Mouse (Mus musculus): Measurements from ENCODE around the gene Mob3b.

Gene Mob3b

DNA sequence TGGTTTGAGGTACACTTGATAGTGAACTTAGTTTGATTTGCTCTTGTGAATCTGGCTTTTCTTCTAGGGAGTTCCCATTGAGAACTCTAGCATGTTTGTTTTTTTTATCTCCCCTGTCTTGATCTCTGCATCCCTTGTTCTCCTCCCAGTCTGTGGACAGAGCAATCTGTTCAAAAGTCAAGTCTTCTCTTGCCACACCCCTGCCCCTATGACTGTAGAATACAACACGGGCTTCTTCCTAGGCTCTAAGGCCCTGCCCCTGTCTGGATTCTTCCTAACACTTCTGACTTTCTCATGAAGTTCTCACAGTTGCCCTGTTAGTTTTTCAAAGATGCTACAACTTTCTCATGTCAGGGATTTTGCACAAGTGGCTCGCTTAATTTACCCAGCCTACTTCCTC, 102.9 kb downstream of the Mob3b start:
- DNase-seq: no peak

DNA sequence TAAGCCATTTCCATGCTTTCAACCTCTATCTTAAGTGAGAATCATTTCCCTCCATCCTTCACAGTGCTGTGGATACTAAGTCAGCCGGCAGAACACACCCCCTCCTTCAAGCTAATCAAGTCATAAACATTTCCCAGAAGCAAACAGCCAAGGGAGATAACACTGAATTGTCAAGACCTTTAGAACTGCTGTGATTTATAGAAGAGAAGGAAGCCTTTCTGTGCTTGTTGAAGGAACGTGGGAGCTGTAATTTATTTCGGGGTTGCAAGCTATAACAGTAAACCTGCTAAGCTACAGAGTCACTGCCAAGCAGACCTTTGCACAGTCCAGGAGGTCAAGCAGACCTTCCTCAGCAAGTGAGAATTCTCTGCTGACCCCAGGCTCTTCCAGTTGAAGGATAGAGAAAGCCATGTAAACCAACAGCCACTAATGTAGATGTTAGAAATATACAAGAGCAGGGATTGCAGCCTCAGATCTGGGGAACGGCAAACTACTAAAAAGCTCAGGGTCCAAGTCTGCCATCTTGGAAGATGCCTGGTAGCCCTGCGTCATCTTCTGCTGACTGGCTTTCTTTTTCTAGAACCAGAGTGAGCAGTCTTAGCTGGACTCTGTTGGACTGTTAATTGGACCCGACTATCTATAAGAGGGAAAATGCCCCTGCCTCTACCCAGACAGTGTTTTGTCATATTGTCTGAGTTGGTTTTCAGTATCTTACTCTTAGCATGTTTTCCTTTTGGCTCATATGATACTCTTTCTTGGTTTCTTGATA, 104.9 kb downstream of the Mob3b start:
- DNase-seq: no peak

DNA sequence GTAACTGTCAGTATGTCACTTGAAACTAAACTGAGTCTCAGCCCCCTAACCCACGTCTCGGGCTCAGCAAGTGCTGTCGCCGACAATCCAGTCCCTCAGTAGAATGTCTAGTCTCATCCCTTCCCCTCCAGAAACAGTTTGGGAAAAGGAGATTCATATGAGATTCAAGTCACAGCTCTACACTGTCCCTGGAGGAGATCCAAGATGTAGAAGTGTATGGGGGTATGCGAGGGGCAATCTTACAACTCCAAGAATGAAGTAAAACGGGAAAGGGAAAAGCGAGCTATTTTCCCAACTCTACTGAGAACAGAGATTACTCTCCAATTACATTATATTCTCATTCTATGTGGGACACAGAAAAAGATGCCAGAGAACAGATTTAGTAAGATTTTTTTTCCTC, 106.1 kb downstream of the Mob3b start:
- no peak for DNase-seq

DNA sequence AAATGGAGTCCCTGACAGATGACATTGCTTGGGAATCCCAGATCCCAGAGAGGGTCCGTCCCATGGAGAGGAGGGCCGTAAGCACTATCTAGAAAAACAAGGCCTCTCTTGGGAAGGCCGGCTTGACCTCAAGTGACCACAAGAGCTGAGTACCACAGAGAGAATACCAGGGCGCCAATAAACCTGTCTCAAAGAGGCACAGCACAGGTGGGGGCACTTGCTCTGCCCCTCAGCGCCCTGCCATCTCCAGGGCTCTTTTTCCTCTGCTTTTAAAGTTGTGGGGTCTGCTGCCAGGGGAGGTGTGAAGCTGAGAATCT, 107.6 kb downstream of the Mob3b start:
- DNase-seq: no peak

DNA sequence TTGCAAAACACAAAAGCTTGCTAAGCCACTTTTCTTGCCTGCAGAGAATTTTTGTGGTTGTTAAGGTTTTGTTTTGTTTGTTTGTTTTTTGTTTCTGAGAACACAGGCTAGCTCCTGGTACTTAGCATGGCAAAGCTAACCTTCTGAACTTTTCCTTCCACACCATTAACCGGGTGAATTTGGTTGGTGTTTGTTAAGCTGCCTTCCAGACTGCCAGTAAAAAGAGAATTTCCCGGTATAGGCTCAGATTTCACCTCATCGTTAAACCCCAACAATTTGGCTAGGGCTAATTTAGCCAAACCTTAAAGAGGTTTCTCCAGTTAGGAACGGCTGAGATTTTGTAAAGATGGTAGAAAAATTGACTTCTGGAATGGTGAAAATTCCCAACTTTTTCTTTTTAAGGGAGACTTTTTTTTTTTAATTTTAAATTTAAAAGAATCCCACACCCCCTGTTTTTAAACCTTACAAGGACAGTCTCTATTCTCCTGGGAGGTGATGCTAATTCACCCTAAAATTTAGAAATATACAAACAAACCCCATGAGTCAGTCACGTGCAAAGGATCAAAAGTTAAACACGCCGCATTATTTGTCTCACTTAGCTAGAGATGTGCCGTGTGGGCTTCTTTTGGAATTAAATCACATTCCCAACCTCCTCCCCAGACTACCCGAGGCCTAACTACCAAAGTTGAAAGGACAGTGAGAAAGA, 108.1 kb downstream of the Mob3b start:
- DNase-seq: no peak

DNA sequence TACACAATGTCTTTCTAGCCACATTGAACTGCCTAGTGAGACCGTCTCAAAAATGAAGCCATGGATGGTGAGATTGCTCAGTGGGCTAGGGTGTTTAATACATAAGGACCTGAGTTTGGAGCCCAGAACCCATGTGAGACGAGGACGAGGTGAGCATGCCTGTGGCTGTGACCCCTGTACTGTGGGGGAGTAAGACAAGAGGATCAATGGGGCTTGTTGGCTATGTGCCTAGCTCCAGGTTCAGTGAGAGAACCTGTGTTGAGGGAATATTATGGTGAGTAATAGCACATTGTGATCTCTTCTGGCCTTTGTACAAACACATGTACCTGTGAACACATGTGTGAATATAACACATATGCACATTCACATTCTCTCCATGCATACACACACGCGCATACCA, 116.4 kb downstream of the Mob3b start:
- DNase-seq: no peak

DNA sequence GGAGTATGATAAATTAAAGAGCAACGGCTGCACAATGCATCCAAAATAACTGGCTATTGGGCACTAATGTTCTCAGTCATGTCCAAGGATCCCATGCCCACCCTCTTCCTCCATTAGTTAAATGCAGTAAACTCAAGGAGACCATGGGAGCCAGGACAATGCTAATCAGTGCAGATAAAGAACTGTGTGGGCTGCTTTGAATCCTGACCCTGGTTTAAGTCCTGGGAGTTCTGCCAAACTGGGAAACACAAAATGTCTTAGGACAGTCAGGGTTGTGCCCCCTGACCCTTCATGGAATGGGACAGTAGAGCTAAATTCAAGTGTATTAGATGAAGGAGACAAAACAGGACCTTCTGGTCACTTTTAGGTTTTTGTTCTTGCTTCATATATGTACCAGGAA, 117.0 kb downstream of the Mob3b start:
- DNase-seq: peak; percentile 11

DNA sequence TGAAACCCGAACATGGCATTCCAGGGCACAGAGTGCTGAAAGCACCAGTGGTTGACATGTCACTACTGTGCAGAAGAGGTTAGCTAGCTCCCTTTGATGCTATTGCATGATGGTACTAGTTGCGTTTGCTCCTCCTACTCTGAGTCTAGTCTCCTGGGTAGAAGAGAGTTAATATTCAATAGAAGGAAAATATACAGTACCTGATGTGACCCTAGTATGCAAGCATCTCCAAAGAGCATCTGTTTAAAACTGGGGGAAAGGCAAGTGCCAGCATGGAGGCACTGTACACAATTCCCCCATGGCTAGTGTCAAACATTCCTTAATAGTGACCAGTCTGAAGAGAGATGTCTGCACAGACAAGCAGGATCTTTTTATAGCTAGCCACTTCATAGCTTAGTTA, 119.5 kb downstream of the Mob3b start:
- no peak for DNase-seq

DNA sequence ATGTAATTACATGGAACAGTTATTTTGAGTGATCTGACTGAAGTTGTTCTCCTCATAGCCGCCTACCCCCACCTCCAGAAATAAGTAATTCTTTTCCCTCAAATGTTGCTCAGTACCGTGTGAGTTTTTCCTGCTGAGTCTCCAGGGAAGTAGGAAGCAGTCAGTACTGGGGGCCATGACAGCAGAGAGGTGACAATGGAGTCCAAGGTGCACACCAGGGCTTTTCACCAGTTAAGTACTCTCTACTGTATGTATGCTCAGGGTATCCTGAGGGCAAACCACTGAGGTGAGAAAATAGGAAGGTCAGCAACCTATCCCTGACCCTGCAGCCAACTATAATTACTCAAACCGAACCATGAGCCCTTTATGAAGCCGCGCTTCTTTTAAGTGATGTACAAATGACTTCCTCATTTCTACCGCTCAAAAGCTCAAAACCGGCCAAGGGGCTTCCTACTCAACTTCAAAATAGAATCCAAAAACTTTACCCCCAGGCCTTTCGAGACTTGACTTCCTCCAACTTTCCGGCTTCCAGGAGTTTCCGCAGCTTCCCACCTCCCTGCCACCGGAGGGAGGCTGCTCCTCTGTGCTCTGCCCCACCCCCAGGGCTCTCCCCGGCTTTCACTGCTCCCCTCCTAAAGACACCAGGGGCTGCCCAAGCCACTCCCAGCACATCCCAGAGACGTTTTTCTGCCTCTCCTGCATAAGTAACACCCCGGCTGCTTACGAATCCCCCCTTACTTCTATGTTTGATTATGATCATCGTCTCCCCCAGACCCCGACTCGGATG, 122.6 kb downstream of the Mob3b start:
- DNase-seq: no peak

DNA sequence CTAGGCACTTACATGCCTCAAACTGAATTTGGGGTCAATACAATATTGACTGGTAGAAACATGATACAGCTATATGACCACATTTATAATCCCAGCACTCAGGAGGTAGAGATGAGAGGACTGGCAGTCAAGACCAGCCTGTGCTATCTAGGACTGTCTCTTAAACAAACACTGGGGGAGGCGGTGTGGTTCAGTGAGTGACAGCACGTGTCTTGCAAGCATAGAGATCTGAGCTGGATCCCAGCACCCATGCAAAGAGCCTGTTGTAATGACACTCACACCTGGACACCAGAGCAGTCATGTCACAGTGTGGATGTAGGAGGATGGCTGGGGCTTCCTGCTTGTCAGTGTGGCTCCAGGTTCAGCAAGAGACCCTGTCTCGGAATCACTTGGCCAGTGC, 124.5 kb downstream of the Mob3b start:
- no peak for DNase-seq

DNA sequence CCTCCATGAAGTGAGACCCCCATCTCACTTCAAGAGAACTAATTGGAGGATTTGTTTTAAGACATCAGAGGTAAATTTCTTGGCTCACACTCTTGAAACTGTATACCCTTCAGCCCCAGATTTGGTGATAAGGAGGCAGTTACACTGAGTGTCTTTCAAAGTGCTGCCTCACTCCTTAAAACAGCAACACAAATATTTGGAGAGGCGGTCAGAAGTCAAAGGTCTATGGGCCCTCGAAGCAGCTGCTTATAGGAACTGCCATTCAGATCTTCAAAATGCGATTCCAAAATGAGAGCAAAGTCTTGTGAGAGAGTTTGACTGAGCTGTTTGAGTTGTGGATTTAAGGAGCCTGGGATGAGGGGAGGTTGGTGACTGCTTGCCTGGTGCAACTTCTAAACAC, 125.7 kb downstream of the Mob3b start:
- no peak for DNase-seq

DNA sequence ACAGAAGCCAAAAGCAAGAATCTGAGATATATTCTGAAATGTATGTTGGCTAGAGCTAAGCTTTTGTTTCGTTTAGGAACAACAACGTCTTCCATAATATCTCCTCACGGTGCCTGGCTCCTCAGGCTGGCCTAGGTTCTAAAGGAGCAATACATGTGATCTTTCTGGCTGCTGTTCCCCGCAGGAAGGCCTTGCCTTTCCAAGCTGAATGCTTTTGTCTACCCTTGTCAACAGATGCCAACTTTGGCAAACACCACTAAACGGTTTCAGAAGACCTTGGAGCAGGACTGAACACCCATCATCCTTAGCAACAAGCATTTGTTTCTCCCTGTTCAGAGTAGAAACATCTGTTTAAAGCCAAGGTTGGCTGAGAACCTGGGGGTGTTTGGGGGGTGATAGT, 126.1 kb downstream of the Mob3b start:
- no peak for DNase-seq

DNA sequence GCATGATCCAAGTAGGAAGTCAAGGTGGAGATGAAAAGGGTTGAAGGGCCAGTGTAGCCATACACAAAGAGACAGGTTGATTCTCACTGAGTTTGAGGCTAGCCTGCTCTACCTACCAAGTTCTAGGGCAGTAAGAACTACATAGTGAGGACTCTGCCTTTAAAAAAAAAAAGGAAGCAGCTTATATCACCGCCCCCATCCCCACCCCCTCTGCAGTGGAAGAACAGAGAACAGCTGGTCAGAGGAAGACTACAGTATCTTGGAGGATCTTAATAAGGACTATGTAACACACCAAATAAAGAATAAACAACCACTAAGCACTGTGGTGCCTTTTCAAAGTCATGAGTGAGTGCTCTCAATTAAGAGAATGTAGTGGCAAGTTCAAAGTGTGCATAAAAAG, 138.9 kb downstream of the Mob3b start:
- DNase-seq: no peak

DNA sequence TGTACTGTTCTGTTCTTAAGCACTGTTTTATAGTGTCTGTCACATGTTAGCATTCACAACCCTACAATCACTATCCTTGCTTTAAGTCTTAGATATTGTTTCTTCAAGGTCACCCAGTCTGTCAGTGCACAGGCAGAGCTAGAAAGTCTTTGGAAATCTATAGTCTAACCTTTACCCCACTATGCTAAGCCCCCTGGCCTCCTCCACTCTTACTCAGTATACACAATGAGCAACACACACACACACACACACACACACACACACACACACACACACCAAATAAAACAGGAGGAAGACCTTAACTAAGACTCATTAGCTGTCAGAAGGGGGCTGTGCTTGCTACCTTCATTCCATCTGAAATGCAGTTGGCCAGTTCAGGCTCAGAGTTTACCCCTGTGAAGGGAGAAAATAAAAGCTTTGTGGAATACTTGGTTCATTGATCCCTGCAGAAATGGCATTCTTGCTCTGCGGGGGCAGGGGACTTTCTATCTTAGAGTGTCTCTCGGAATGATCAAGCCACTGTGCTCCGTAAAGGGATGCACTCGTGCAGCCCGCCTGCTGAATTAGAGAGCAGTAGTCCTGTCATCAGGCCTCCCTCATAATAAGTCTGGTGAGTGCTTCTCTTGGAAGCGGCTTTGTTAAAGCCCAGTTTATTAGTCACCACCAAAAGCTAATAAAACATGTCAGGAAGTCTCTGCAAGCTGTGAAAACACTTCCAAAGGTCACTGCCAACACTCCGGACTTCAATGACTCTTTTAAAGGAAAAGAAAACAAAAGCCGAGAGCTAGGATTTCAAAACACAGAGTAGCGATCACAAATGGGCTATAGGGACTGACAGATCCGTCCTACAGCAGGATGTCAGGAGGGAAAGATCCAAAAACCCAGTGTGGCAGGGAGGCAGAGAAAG, 144.6 kb downstream of the Mob3b start:
- no peak for DNase-seq

DNA sequence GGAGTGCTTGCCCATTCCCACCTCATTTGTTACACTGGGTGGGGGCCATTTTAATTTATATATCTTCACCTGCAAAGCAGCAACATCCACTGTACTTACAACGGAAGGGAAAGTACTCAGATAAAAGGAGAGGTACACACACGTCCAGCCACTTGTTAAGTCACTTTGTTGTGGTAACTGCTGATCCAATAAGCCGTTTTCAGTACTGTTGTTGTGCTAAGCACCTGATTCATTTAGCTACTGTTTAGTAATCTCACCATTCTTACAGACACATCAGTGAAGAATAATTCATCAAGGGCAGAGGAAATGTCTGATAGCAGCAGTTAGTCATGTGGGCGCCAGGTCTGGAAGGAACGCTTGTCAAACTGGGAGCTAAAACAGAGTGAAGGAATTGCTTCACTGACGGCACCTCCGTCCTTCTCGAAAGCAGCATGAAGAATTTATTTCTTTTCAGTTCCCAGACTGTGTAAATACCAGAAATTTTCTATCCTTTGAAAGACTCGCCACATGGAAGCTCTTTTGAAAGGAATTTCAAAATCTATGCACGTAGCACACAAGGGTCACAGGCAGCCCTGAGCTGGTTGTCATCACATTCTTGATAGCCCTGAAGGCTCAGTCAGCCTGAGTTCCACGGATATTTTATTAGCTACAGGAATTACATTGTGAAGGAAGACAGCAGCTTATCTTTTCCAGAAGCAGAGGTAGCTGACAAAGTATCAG, 150.6 kb downstream of the Mob3b start:
- no peak for DNase-seq

DNA sequence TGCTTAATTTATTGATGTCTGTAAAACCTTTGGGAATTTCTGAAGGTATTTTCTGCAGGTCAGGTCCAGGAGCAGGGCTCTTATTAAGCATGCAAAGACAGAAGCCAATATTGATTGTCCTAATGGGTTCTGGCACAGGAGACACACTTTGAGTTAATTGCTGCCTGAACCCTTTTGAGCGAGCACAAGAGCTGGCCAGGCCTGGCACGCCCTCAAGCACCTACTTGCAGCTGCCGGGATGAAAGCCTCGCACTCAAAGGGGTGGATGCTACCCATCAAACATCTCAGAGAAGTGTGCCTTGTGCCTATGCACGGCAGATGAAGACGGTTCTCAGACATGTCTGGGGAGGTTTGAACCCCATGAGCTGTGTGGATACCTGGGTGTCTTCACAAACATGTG, 151.2 kb downstream of the Mob3b start:
- DNase-seq: no peak

DNA sequence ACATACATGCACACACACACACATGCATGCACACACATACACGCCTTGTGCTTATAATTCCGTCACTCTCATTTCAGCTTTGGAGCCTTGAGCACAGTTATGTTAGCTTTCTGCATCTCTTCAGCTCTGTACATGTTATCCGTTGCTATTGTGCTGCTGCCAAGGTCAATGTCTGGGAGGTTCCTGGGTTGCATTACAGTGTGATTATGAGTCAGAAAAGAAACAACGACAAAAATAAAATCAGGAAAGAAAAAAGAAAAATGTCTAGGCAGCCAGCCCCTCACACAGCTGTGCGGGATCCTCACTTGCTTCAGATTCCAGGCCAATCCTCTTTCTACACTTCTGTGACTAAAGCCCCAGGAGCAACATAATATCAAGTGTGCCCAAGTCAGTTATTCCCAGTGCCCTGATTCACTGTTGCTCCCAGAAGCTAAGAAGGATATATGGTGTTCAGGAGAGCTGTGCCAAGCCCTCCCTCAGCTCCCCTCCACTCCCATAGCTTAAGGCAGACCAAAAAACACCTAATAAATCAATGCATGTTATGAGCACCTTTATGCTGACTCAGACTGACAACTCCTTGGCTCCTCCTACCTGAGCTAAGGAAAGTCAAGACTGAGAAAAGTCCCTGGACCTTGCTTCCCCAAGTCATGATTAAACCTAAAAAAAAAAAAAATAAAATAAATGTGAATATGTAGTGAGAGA, 152.1 kb downstream of the Mob3b start:
- no peak for DNase-seq

DNA sequence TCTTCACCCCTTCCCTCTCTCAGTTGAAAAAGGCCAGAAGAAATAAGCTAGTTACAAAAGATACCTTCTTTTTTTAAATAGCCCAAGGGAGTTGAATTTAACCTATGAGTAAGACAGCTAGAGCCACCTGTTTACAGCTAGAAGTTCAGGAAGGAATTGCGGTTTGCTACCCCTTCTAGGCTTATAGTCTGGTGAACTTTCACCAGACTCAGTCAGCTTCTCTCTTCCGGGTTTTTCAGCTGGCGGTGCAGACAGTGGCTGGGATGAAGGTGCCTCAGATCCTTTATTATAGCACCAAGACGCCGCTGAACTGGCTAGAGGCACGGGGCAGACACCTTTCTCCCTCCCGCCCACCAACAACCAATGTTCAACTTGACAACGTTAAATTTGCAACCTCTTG, 152.8 kb downstream of the Mob3b start:
- DNase-seq: no peak

DNA sequence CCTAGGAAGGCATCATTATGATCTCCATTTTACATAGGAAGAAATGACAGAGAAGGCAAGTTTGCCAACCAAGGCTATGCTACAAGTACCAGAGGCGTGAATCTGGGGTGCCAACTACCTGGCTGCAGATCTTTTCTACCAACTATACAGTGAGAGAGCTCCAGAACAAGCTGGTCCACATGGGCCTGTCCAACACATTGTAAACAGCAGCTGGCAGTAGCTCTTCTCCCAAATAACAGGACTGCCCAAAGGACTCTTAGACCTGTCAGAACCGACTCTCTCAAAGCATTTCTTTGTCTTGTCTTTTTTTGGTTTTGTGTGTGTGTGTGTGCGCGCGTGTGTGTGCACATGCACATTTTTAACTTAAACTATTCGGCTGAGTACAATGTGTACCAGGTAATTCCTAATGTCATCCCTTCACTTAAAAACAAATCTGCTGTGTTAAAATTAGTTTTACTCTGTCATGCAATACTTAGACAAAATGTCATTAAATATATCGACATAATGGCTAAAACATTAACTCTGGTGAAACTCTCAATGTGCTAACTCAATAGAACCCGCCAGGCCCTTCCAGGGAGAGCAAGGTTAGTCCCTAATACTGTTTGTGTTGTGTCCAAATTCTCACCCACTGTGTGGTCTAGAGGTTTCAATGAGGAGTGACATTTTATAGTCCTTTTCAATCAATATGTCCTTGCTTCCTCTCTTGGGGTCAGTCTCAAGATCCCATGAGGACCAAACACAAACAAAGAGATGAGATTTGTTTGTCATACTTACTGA, 153.5 kb downstream of the Mob3b start:
- no peak for DNase-seq

DNA sequence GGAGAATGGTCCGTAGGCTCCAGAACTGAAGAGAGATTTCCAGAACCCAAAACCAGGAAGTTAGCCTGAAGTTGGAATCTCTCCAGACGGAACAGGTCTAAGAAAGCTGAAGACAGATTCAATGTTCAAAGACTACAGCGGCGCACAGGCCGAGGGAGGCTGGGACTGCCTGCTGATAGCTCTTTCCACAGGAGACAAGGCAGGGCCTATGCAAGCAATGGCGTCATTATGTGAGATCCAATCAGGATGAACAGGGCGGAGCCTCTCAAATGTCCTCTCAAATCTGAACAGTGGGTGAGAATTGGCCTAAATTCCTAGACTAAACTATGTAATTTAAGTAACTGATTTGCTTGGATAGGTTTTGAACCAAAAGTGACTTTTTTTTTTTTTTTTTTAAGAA, 160.7 kb downstream of the Mob3b start:
- DNase-seq: no peak

DNA sequence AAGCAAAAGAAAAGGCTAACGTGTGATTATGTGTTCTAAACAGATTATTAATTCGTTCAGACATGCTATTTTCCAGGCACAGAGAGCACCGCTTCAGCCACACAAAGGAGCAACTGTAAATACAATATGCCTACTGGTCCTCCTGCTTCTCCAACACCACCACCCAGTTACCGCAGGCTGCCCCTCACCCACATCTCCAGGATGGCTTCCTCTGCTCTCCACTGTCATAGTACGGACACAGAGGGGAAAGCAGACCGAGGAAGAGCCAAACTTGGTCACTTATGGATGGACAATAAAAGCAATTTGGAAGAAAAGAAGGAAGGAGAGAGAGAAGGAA, 163.7 kb downstream of the Mob3b start:
- no peak for DNase-seq
